Mouse (Mus musculus) limb, embryonic 12.5 days (tissue): Measurements from ENCODE around the gene Wwox. TPM values are rescaled to one million over a fixed set of nuclear protein-coding genes. Genes with fewer than 3 reads are reported as not detected.
A peak's percentile ranks its signal among the peaks of the same experiment; 100 is the strongest.

ENCODE experiments used
- ATAC-seq: fragments of 200-750 bp; cut with Nextera tagmentation; 2 replicates; pipeline ENCODE4 v1.8.0; 2017; ENCODE audit warnings: low read depth, moderate TSS enrichment; ENCODE audit not compliant: insufficient number of reproducible peaks, insufficient read depth, low FRiP score, low TSS enrichment
- H3K27ac ChIP-seq: fragments of 300-500 bp; sonication (generic); 2 replicates; pipeline ENCODE4 v1.5.1; 2016; ENCODE audit warnings: mild to moderate bottlenecking, moderate library complexity
- H3K27me3 ChIP-seq: fragments of 300-500 bp; sonication (generic); 2 replicates; pipeline ENCODE4 v1.6.1; 2016; ENCODE audit warnings: mild to moderate bottlenecking, moderate library complexity
- H3K36me3 ChIP-seq: fragments of 300-500 bp; sonication (generic); 2 replicates; pipeline ENCODE4 v1.6.1; 2016; ENCODE audit warnings: mild to moderate bottlenecking, moderate library complexity
- H3K4me1 ChIP-seq: fragments of 300-500 bp; sonication (generic); replicated peaks from 2 replicates; pipeline ENCODE4 v1.6.1; 2016
- H3K4me2 ChIP-seq: fragments of 300-500 bp; sonication (generic); 2 replicates; pipeline ENCODE4 v1.6.1; 2016; ENCODE audit warnings: mild to moderate bottlenecking, moderate library complexity
- H3K4me3 ChIP-seq: fragments of 300-500 bp; sonication (generic); replicated peaks from 2 replicates; pipeline ENCODE4 v1.5.1; 2016; ENCODE audit warnings: mild to moderate bottlenecking
- H3K9ac ChIP-seq: fragments of 300-500 bp; sonication (generic); replicated peaks from 2 replicates; pipeline ENCODE4 v1.6.1; 2016; ENCODE audit warnings: mild to moderate bottlenecking, moderate library complexity
- H3K9me3 ChIP-seq: fragments of 300-500 bp; sonication (generic); 2 replicates; pipeline ENCODE4 v1.6.1; 2016; ENCODE audit warnings: mild to moderate bottlenecking, moderate library complexity
- WGBS: fragments of 180-500 bp; shearing (Covaris S2); methylation state at CpG from one replicate; pipeline ENCODE4 v1.1.7; 2016; 5-methylcytosine and 5-hydroxymethylcytosine counted together
- polyA plus RNA-seq: library from polyadenylated mRNA; unstranded; fragments of >200 nt; fragmentation: Nextera tagmentation; extraction: Ambion mirVana; gene quantifications from 2 replicates; pipeline ENCODE4 v1.2.1, GENCODE M21; 2016

Wwox gene
- polyA plus RNA-seq, 1 experiment from 2014 or later: 10.2 TPM

- WGBS: 6% methylated on average over 3 of the region's 3 CpGs
- peaks cover 18% of the 10 kb centered on the region for H3K4me1 ChIP-seq
- ATAC-seq: no peak
- H3K36me3 ChIP-seq: no peaks in the 10 kb centered on the region
- H3K27me3 ChIP-seq: peaks cover 15% of the 10 kb centered on the region
- H3K4me3 ChIP-seq: no peak overlapping the region
- no peak overlapping the region for H3K27ac ChIP-seq
- H3K9ac ChIP-seq: no peak overlapping the region
- H3K4me2 ChIP-seq: no peak overlapping the region
- no peaks in the 10 kb centered on the region for H3K9me3 ChIP-seq
These were observed 630.8 kb downstream of the Wwox start for GRCm38 (mm10) chr8:115070225-115070624.

GRCm38 (mm10) chr8:115071231-115071630 lies 631.8 kb downstream of the Wwox start:
- Histone ChIP-seq H3K4me3 (no peak overlapping the region), H3K9me3 (no peaks in the 10 kb centered on the region), H3K4me1 (peaks cover 18% of the 10 kb centered on the region), H3K36me3 (no peaks in the 10 kb centered on the region), H3K9ac (no peak overlapping the region), H3K27me3 (peaks cover 9% of the 10 kb centered on the region; the same call in 1 of the 2 replicates), H3K4me2 (no peak overlapping the region), H3K27ac (peak overlapping the region; percentile 18; the same call in 1 of the 2 replicates)
- no peak for ATAC-seq
- 82% methylated on average over 12 of the region's 12 CpGs for WGBS

GRCm38 (mm10) chr8:115078296-115078695 lies 638.8 kb downstream of the Wwox start:
- H3K9ac ChIP-seq: no peak overlapping the region
- no peak overlapping the region for H3K4me3 ChIP-seq
- no peaks in the 10 kb centered on the region for H3K36me3 ChIP-seq
- no peak overlapping the region for H3K4me2 ChIP-seq
- no peak for ATAC-seq
- 21% methylated on average over 7 of the region's 7 CpGs for WGBS
- H3K27me3 ChIP-seq: peaks cover 17% of the 10 kb centered on the region
- no peak overlapping the region for H3K27ac ChIP-seq
- H3K4me1 ChIP-seq: peaks cover 10% of the 10 kb centered on the region; the same call in 1 of the 2 replicates
- no peaks in the 10 kb centered on the region for H3K9me3 ChIP-seq

- WGBS: 79% methylated on average over 7 of the region's 7 CpGs
These were observed 642.1 kb downstream of the Wwox start for GRCm38 (mm10) chr8:115081302-115082207.

GRCm38 (mm10) chr8:115088162-115088561 lies 648.7 kb downstream of the Wwox start:
- Histone ChIP-seq H3K36me3 (no peaks in the 10 kb centered on the region), H3K4me2 (no peak overlapping the region), H3K4me3 (no peak overlapping the region), H3K27ac (no peak overlapping the region), H3K4me1 (0 out of 2 replicates have a peak, but pooled peaks cover 3% of the 10 kb centered on the region), H3K9me3 (no peaks in the 10 kb centered on the region), H3K9ac (no peak overlapping the region), H3K27me3 (no peaks in the 10 kb centered on the region)
- no peak for ATAC-seq

More at GRCm38 (mm10) chr8:115081302-115082207, 642.1 kb downstream of the Wwox start:
- no peak for ATAC-seq
- peaks cover 10% of the 10 kb centered on the region; the same call in 1 of the 2 replicates for H3K4me1 ChIP-seq
- H3K36me3 ChIP-seq: no peaks in the 10 kb centered on the region
- no peak overlapping the region for H3K4me2 ChIP-seq
- H3K27me3 ChIP-seq: peaks cover 17% of the 10 kb centered on the region
- no peak overlapping the region for H3K4me3 ChIP-seq
- no peak overlapping the region for H3K9ac ChIP-seq
- H3K9me3 ChIP-seq: no peaks in the 10 kb centered on the region
- no peak overlapping the region for H3K27ac ChIP-seq

GRCm38 (mm10) chr8:115089744-115090143 lies 650.3 kb downstream of the Wwox start:
- WGBS: 79% methylated on average over 7 of the region's 7 CpGs
- no peak for ATAC-seq

GRCm38 (mm10) chr8:115090202-115090601 lies 650.7 kb downstream of the Wwox start:
- Histone ChIP-seq H3K27ac (no peak overlapping the region), H3K9me3 (no peaks in the 10 kb centered on the region), H3K36me3 (no peaks in the 10 kb centered on the region), H3K4me1 (0 out of 2 replicates have a peak, but pooled peaks cover 3% of the 10 kb centered on the region), H3K27me3 (peaks cover 8% of the 10 kb centered on the region; the same call in 1 of the 2 replicates), H3K9ac (no peak overlapping the region), H3K4me3 (no peak overlapping the region), H3K4me2 (no peak overlapping the region)
- ATAC-seq: no peak
- 83% methylated on average over 5 of the region's 5 CpGs for WGBS

More at GRCm38 (mm10) chr8:115089744-115090143, 650.3 kb downstream of the Wwox start:
- H3K4me3 ChIP-seq: no peak overlapping the region
- H3K9ac ChIP-seq: no peak overlapping the region
- no peak overlapping the region for H3K4me2 ChIP-seq
- H3K36me3 ChIP-seq: no peaks in the 10 kb centered on the region
- no peaks in the 10 kb centered on the region for H3K9me3 ChIP-seq
- H3K27ac ChIP-seq: no peak overlapping the region
- peaks cover 8% of the 10 kb centered on the region; the same call in 1 of the 2 replicates for H3K27me3 ChIP-seq
- H3K4me1 ChIP-seq: 0 out of 2 replicates have a peak, but pooled peaks cover 3% of the 10 kb centered on the region

GRCm38 (mm10) chr8:115095548-115095947 lies 656.1 kb downstream of the Wwox start:
- H3K4me1 ChIP-seq: peaks cover 3% of the 10 kb centered on the region; the same call in 1 of the 2 replicates
- no peak overlapping the region for H3K27ac ChIP-seq
- H3K9me3 ChIP-seq: no peaks in the 10 kb centered on the region
- no peak overlapping the region for H3K4me2 ChIP-seq
- H3K36me3 ChIP-seq: no peaks in the 10 kb centered on the region
- no peak overlapping the region for H3K4me3 ChIP-seq
- H3K27me3 ChIP-seq: peaks cover 8% of the 10 kb centered on the region; the same call in 1 of the 2 replicates
- no peak overlapping the region for H3K9ac ChIP-seq
- ATAC-seq: no peak
- 89% methylated on average over 4 of the region's 4 CpGs for WGBS

- Histone ChIP-seq H3K36me3 (no peaks in the 10 kb centered on the region), H3K9ac (no peak overlapping the region), H3K4me1 (peaks cover under 1% of the 10 kb centered on the region; the same call in 1 of the 2 replicates), H3K27ac (no peak overlapping the region), H3K4me3 (no peak overlapping the region), H3K27me3 (peaks cover 21% of the 10 kb centered on the region; the same call in 1 of the 2 replicates), H3K4me2 (no peak overlapping the region), H3K9me3 (no peaks in the 10 kb centered on the region)
- 72% methylated on average over 9 of the region's 9 CpGs for WGBS
- ATAC-seq: no peak
These were observed 658.6 kb downstream of the Wwox start for GRCm38 (mm10) chr8:115097988-115098562.

GRCm38 (mm10) chr8:115109309-115109708 lies 669.9 kb downstream of the Wwox start:
- Histone ChIP-seq H3K4me1 (peaks cover 9% of the 10 kb centered on the region; the same call in 1 of the 2 replicates), H3K9me3 (no peaks in the 10 kb centered on the region)
- 73% methylated on average over 3 of the region's 3 CpGs for WGBS

GRCm38 (mm10) chr8:115110423-115110822 lies 671.0 kb downstream of the Wwox start:
- H3K27me3 ChIP-seq: no peaks in the 10 kb centered on the region
- WGBS: 84% methylated on average over 9 of the region's 9 CpGs
- ATAC-seq: no peak
- H3K4me2 ChIP-seq: no peak overlapping the region
- no peak overlapping the region for H3K9ac ChIP-seq
- H3K4me1 ChIP-seq: peaks cover 9% of the 10 kb centered on the region; the same call in 1 of the 2 replicates
- H3K4me3 ChIP-seq: no peak overlapping the region
- H3K9me3 ChIP-seq: no peaks in the 10 kb centered on the region
- no peak overlapping the region for H3K27ac ChIP-seq
- no peaks in the 10 kb centered on the region for H3K36me3 ChIP-seq

More at GRCm38 (mm10) chr8:115109309-115109708, 669.9 kb downstream of the Wwox start:
- Histone ChIP-seq H3K9ac (no peak overlapping the region), H3K27ac (no peak overlapping the region), H3K36me3 (no peaks in the 10 kb centered on the region), H3K4me2 (no peak overlapping the region), H3K27me3 (no peaks in the 10 kb centered on the region), H3K4me3 (no peak overlapping the region)
- ATAC-seq: no peak
